Mouse (Mus musculus) inflammation-experienced regulatory T-cells, adult 16 weeks (primary cell): ENCODE data around the gene Olfr340. TPM values are rescaled to one million over a fixed set of nuclear protein-coding genes. Genes with fewer than 3 reads are reported as not detected.

Experiments
- polyA plus RNA-seq: library from polyadenylated mRNA; unstranded; fragments of 100-300 nt; shearing (Covaris generic); gene quantifications from one replicate; pipeline ENCODE4 v1.2.1, GENCODE M21; 2017

The Olfr340 gene
- polyA plus RNA-seq = not detected

GRCm38 (mm10) chr2:36452287-36452686 is at the start of gene Olfr340:
Gene Olfr340, plus strand, starts transcription at chr2:36452587.

GRCm38 (mm10) chr2:36418647-36419046 is 33.7 kb upstream of the Olfr340 start, which contains the start of gene Olfr339:
Gene Olfr339, plus strand, starts transcription at chr2:36418947.

DNA sequence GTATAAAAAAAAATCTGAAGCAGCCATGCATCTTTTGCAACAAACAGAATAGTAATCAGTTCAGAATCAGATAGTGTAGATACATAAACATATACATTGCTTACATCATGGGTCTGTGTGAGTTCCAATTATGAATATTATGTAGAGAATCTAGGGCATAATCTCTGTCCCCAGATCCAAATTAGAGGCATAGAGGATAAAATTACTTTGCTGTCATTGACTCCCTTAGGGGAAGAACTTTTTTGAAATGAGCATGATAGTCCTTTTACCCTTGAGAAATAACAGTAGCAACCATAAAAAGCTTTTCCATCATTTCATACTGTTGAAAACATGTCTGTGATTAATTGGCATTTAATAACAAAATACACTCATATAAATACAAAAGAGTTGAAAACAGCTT is 30.0 kb downstream of the Olfr340 start, which contains the start of gene Olfr341:
Olfr341 (minus strand) TSS at position 101 of the 400 bp plus-strand sequence.

Other genes starting within 250 kb of the Olfr340 start
- gene Ptgs1, start 222.2 kb upstream of the Olfr340 start, polyA plus RNA-seq = 3.4 TPM
- gene Olfr338, start 79.1 kb upstream of the Olfr340 start, polyA plus RNA-seq = 0.05 TPM
- gene Olfr339, start 33.6 kb upstream of the Olfr340 start, polyA plus RNA-seq = not detected
- not detected for gene Olfr341, start 29.9 kb downstream of the Olfr340 start, polyA plus RNA-seq
- gene Olfr342, start 72.4 kb downstream of the Olfr340 start, polyA plus RNA-seq = not detected
- gene Olfr344, start 114.1 kb downstream of the Olfr340 start, polyA plus RNA-seq = not detected
- gene Olfr345, start 187.5 kb downstream of the Olfr340 start, polyA plus RNA-seq = not detected
- not detected for gene Olfr346, start 233.2 kb downstream of the Olfr340 start, polyA plus RNA-seq